Mouse (Mus musculus) neural tube, embryonic 12.5 days (tissue): ENCODE measurements around the gene Dapp1. TPM values are rescaled to one million over a fixed set of nuclear protein-coding genes. Genes with fewer than 3 reads are reported as not detected.

Experiments
- ATAC-seq: fragments of 200-750 bp; cut with Nextera tagmentation; 2 replicates; pipeline ENCODE4 v1.8.0; 2017; ENCODE audit warnings: low read depth, mild to moderate bottlenecking, moderate TSS enrichment, moderate library complexity; ENCODE audit not compliant: low FRiP score
- H3K27ac ChIP-seq: fragments of 300-500 bp; sonication (generic); 2 replicates; pipeline ENCODE4 v1.5.1; 2016
- H3K27me3 ChIP-seq: fragments of 300-500 bp; sonication (generic); replicated peaks from 2 replicates; pipeline ENCODE4 v1.6.1; 2016; ENCODE audit warnings: mild to moderate bottlenecking
- H3K36me3 ChIP-seq: fragments of 300-500 bp; sonication (generic); 2 replicates; pipeline ENCODE4 v1.6.1; 2016; ENCODE audit warnings: mild to moderate bottlenecking
- H3K4me1 ChIP-seq: fragments of 300-500 bp; sonication (generic); 2 replicates; pipeline ENCODE4 v1.6.1; 2016
- H3K4me2 ChIP-seq: fragments of 300-500 bp; sonication (generic); replicated peaks from 2 replicates; pipeline ENCODE4 v1.6.1; 2016; ENCODE audit warnings: mild to moderate bottlenecking
- H3K4me3 ChIP-seq: fragments of 300-500 bp; sonication (generic); 2 replicates; pipeline ENCODE4 v1.5.1; 2016
- H3K9ac ChIP-seq: fragments of 300-500 bp; sonication (generic); 2 replicates; pipeline ENCODE4 v1.6.1; 2016; ENCODE audit warnings: mild to moderate bottlenecking
- H3K9me3 ChIP-seq: fragments of 300-500 bp; sonication (generic); 2 replicates; pipeline ENCODE4 v1.6.1; 2016; ENCODE audit warnings: mild to moderate bottlenecking
- WGBS: fragments of 180-500 bp; shearing (Covaris S2); methylation state at CpG from one replicate; pipeline ENCODE4 v1.1.7; 2016; 5-methylcytosine and 5-hydroxymethylcytosine counted together
- polyA plus RNA-seq: library from polyadenylated mRNA; unstranded; fragments of >200 nt; fragmentation: Nextera tagmentation; extraction: Ambion mirVana; gene quantifications from 2 replicates; pipeline ENCODE4 v1.2.1, GENCODE M21; 2016

Gene Dapp1
- 1.6 and 2.2 TPM in 2 replicates for polyA plus RNA-seq

- no peak within 1 kb of the TSS for H3K27ac ChIP-seq
- H3K36me3 ChIP-seq: no peaks in the 10 kb centered on the region
- peaks cover 11% of the 10 kb centered on the region for H3K4me1 ChIP-seq
- peak within 1 kb of the TSS; percentile 50 for H3K4me2 ChIP-seq
- 22% methylated on average over 10 of the region's 10 CpGs for WGBS
- ATAC-seq: no peak
- H3K4me3 ChIP-seq: no peak within 1 kb of the TSS
- H3K9me3 ChIP-seq: no peaks in the 10 kb centered on the region
- H3K9ac ChIP-seq: no peak within 1 kb of the TSS
- H3K27me3 ChIP-seq: no peaks in the 10 kb centered on the region
These were observed at the start of gene Dapp1 for GRCm38 (mm10) chr3:137981382-137981750. Gene Dapp1 (minus strand): TSS chr3:137981545.

- Histone ChIP-seq H3K36me3 (no peaks in the 10 kb centered on the region), H3K9me3 (no peaks in the 10 kb centered on the region), H3K4me1 (no peaks in the 10 kb centered on the region), H3K4me3 (no peak overlapping the region), H3K4me2 (no peak overlapping the region), H3K27ac (no peak overlapping the region), H3K9ac (no peak overlapping the region), H3K27me3 (no peaks in the 10 kb centered on the region)
- 87% methylated on average over 6 of the region's 6 CpGs for WGBS
- no peak for ATAC-seq
These were observed 49.2 kb upstream of the Dapp1 start for GRCm38 (mm10) chr3:138030563-138030962.

GRCm38 (mm10) chr3:138029351-138029750, 48.0 kb upstream of the Dapp1 start:
- no peak overlapping the region for H3K9ac ChIP-seq
- no peaks in the 10 kb centered on the region for H3K36me3 ChIP-seq
- H3K27me3 ChIP-seq: no peaks in the 10 kb centered on the region
- H3K27ac ChIP-seq: no peak overlapping the region
- H3K4me1 ChIP-seq: no peaks in the 10 kb centered on the region
- ATAC-seq: no peak
- H3K4me2 ChIP-seq: no peak overlapping the region
- no peaks in the 10 kb centered on the region for H3K9me3 ChIP-seq
- 93% methylated on average over 5 of the region's 5 CpGs for WGBS
- H3K4me3 ChIP-seq: no peak overlapping the region

- no peaks in the 10 kb centered on the region for H3K9me3 ChIP-seq
- H3K27ac ChIP-seq: no peak overlapping the region
- no peak overlapping the region for H3K4me2 ChIP-seq
- H3K4me3 ChIP-seq: no peak overlapping the region
- no peak for ATAC-seq
- WGBS: 84% methylated on average over 5 of the region's 5 CpGs
- H3K9ac ChIP-seq: no peak overlapping the region
- no peaks in the 10 kb centered on the region for H3K27me3 ChIP-seq
- no peaks in the 10 kb centered on the region for H3K36me3 ChIP-seq
- H3K4me1 ChIP-seq: no peaks in the 10 kb centered on the region
These were observed 46.4 kb upstream of the Dapp1 start for GRCm38 (mm10) chr3:138027575-138028362.

- H3K9me3 ChIP-seq: no peaks in the 10 kb centered on the region
- H3K4me2 ChIP-seq: no peak overlapping the region
- H3K27ac ChIP-seq: no peak overlapping the region
- ATAC-seq: no peak
- H3K4me1 ChIP-seq: no peaks in the 10 kb centered on the region
- H3K9ac ChIP-seq: no peak overlapping the region
- 80% methylated on average over 10 of the region's 10 CpGs for WGBS
- no peaks in the 10 kb centered on the region for H3K36me3 ChIP-seq
- H3K4me3 ChIP-seq: no peak overlapping the region
- H3K27me3 ChIP-seq: no peaks in the 10 kb centered on the region
These were observed 44.9 kb upstream of the Dapp1 start for GRCm38 (mm10) chr3:138026286-138026685.

GRCm38 (mm10) chr3:138022651-138023050, 41.3 kb upstream of the Dapp1 start:
- H3K36me3 ChIP-seq: no peaks in the 10 kb centered on the region
- H3K4me2 ChIP-seq: no peak overlapping the region
- no peak overlapping the region for H3K9ac ChIP-seq
- H3K4me1 ChIP-seq: no peaks in the 10 kb centered on the region
- ATAC-seq: no peak
- H3K27ac ChIP-seq: no peak overlapping the region
- no peak overlapping the region for H3K4me3 ChIP-seq
- H3K9me3 ChIP-seq: no peaks in the 10 kb centered on the region
- no peaks in the 10 kb centered on the region for H3K27me3 ChIP-seq
- WGBS: 89% methylated on average over 4 of the region's 4 CpGs

GRCm38 (mm10) chr3:138022003-138022402, 40.7 kb upstream of the Dapp1 start:
- 88% methylated on average over 4 of the region's 4 CpGs for WGBS
- Histone ChIP-seq H3K4me2 (no peak overlapping the region), H3K9me3 (no peaks in the 10 kb centered on the region), H3K4me1 (no peaks in the 10 kb centered on the region), H3K9ac (no peak overlapping the region), H3K27ac (no peak overlapping the region), H3K27me3 (no peaks in the 10 kb centered on the region), H3K4me3 (no peak overlapping the region), H3K36me3 (no peaks in the 10 kb centered on the region)
- ATAC-seq: no peak

GRCm38 (mm10) chr3:138016810-138017209, 35.5 kb upstream of the Dapp1 start:
- Histone ChIP-seq H3K27me3 (no peaks in the 10 kb centered on the region), H3K4me2 (no peak overlapping the region), H3K9ac (no peak overlapping the region), H3K27ac (no peak overlapping the region), H3K4me3 (no peak overlapping the region), H3K9me3 (no peaks in the 10 kb centered on the region), H3K36me3 (no peaks in the 10 kb centered on the region), H3K4me1 (no peaks in the 10 kb centered on the region)
- 66% methylated on average over 12 of the region's 12 CpGs for WGBS
- ATAC-seq: no peak

- Histone ChIP-seq H3K9me3 (no peaks in the 10 kb centered on the region), H3K4me2 (no peak overlapping the region), H3K4me1 (no peaks in the 10 kb centered on the region), H3K27ac (no peak overlapping the region), H3K27me3 (no peaks in the 10 kb centered on the region), H3K9ac (no peak overlapping the region), H3K4me3 (no peak overlapping the region), H3K36me3 (no peaks in the 10 kb centered on the region)
- ATAC-seq: no peak
- 79% methylated on average over 2 of the region's 2 CpGs for WGBS
These were observed 33.4 kb upstream of the Dapp1 start for GRCm38 (mm10) chr3:138014725-138015124.

- H3K4me3 ChIP-seq: no peak overlapping the region
- WGBS: 79% methylated on average over 4 of the region's 4 CpGs
- H3K9ac ChIP-seq: no peak overlapping the region
- no peak overlapping the region for H3K27ac ChIP-seq
- no peaks in the 10 kb centered on the region for H3K27me3 ChIP-seq
- no peaks in the 10 kb centered on the region for H3K4me1 ChIP-seq
- H3K4me2 ChIP-seq: no peak overlapping the region
- H3K36me3 ChIP-seq: no peaks in the 10 kb centered on the region
- H3K9me3 ChIP-seq: no peaks in the 10 kb centered on the region
- ATAC-seq: no peak
These were observed 31.0 kb upstream of the Dapp1 start for GRCm38 (mm10) chr3:138012351-138012750.

- WGBS: 84% methylated on average over 6 of the region's 6 CpGs
- Histone ChIP-seq H3K9me3 (no peaks in the 10 kb centered on the region), H3K36me3 (no peaks in the 10 kb centered on the region), H3K27me3 (no peaks in the 10 kb centered on the region), H3K4me3 (no peak overlapping the region), H3K4me2 (no peak overlapping the region), H3K9ac (no peak overlapping the region), H3K27ac (no peak overlapping the region), H3K4me1 (no peaks in the 10 kb centered on the region)
- no peak for ATAC-seq
These were observed 26.8 kb upstream of the Dapp1 start for GRCm38 (mm10) chr3:138008152-138008551.

- 77% methylated on average over 3 of the region's 3 CpGs for WGBS
These were observed 25.6 kb upstream of the Dapp1 start for GRCm38 (mm10) chr3:138006896-138007295.

GRCm38 (mm10) chr3:138003264-138003663, 21.9 kb upstream of the Dapp1 start:
- Histone ChIP-seq H3K4me1 (no peaks in the 10 kb centered on the region), H3K4me3 (no peak overlapping the region), H3K27ac (no peak overlapping the region), H3K9me3 (no peaks in the 10 kb centered on the region), H3K4me2 (no peak overlapping the region), H3K27me3 (no peaks in the 10 kb centered on the region), H3K36me3 (no peaks in the 10 kb centered on the region), H3K9ac (no peak overlapping the region)
- WGBS: 91% methylated on average over 7 of the region's 7 CpGs
- ATAC-seq: no peak

More at GRCm38 (mm10) chr3:138006896-138007295, 25.6 kb upstream of the Dapp1 start:
- H3K4me2 ChIP-seq: no peak overlapping the region
- H3K9me3 ChIP-seq: no peaks in the 10 kb centered on the region
- no peak overlapping the region for H3K9ac ChIP-seq
- H3K4me1 ChIP-seq: no peaks in the 10 kb centered on the region
- no peaks in the 10 kb centered on the region for H3K27me3 ChIP-seq
- H3K4me3 ChIP-seq: no peak overlapping the region
- no peaks in the 10 kb centered on the region for H3K36me3 ChIP-seq
- H3K27ac ChIP-seq: no peak overlapping the region
- no peak for ATAC-seq
